Comparison of ENCODE assay signal across 8 mouse cellular contexts in the genomic region with DNA sequence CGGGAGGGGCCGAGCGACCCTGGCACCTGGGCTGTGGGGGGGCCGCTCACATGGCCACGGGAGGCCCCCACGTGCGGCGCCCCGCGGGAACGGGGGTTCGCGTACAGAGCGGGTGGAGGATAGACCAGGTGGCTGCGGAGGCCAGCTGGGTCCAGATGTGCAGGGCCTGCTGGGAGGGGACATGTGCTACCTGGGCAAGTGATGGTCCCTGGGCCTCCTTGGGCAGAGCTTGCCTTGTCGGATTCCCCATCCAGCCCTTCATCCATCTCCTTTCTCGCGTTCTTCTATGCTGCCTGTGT. TPM values are rescaled to one million over a fixed set of nuclear protein-coding genes. Genes with fewer than 3 reads are reported as not detected.
DNase-seq lines count a peak whose midpoint lies in the region; ATAC-seq lines count a peak whose summit lies in the region.

No protein-coding gene starts in this region.

- H3K9ac ChIP-seq in heart, embryonic 13.5 days, result peak overlapping the region; percentile 79
- H3K9ac ChIP-seq in hindbrain, embryonic 15.5 days, result peak overlapping the region; percentile 68
- H3K9ac ChIP-seq in neural tube, embryonic 11.5 days (ENCODE audit: low read length), result peak overlapping the region; percentile 68

- peak overlapping the region; percentile 68 for H3K4me3 ChIP-seq in heart, embryonic 13.5 days
- peak overlapping the region; percentile 65 for H3K4me3 ChIP-seq in hindbrain, embryonic 15.5 days
- H3K4me3 ChIP-seq in neural tube, embryonic 11.5 days (ENCODE audit: low read depth, low read length), result peak overlapping the region; percentile 71

- H3K9me3 ChIP-seq in heart, embryonic 13.5 days, result no peaks in the 10 kb centered on the region
- H3K9me3 ChIP-seq in hindbrain, embryonic 15.5 days, result no peaks in the 10 kb centered on the region
- no peaks in the 10 kb centered on the region for H3K9me3 ChIP-seq in neural tube, embryonic 11.5 days (ENCODE audit: control insufficient read depth, low read length)

- H3K4me2 ChIP-seq in heart, embryonic 13.5 days, result peak overlapping the region; percentile 98
- H3K4me2 ChIP-seq in hindbrain, embryonic 15.5 days, result peak overlapping the region; percentile 83
- H3K4me2 ChIP-seq in neural tube, embryonic 11.5 days (ENCODE audit: low read depth), result peak overlapping the region; percentile 98

- no peaks in the 10 kb centered on the region for H3K36me3 ChIP-seq in heart, embryonic 13.5 days
- H3K36me3 ChIP-seq in hindbrain, embryonic 15.5 days, result no peaks in the 10 kb centered on the region
- no peaks in the 10 kb centered on the region for H3K36me3 ChIP-seq in neural tube, embryonic 11.5 days (ENCODE audit: control insufficient read depth, insufficient read depth, low read length)

- H3K27ac ChIP-seq in heart, embryonic 13.5 days (replicated peaks), result no peak overlapping the region
- peak overlapping the region; percentile 71 for H3K27ac ChIP-seq in hindbrain, embryonic 15.5 days (replicated peaks)
- H3K27ac ChIP-seq in neural tube, embryonic 11.5 days (ENCODE audit: low read depth, low read length), result no peak overlapping the region

- H3K4me1 ChIP-seq in heart, embryonic 13.5 days, result peaks cover 22% of the 10 kb centered on the region
- peaks cover 40% of the 10 kb centered on the region for H3K4me1 ChIP-seq in hindbrain, embryonic 15.5 days (replicated peaks)
- H3K4me1 ChIP-seq in neural tube, embryonic 11.5 days (ENCODE audit: control insufficient read depth, insufficient read depth, low read length), result peaks cover 11% of the 10 kb centered on the region; the same call in 1 of the 2 replicates

- under 1% methylated on average over 18 of the region's 18 CpGs for WGBS in heart, embryonic 13.5 days
- WGBS in hindbrain, embryonic 15.5 days, result 0% methylated on average over 17 of the region's 18 CpGs
- WGBS in neural tube, embryonic 11.5 days, result 0% methylated on average over 18 of the region's 18 CpGs

- no peak for ATAC-seq in heart, embryonic 13.5 days (ENCODE audit: extremely low read depth, insufficient number of reproducible peaks, low FRiP score, low TSS enrichment)
- peak; percentile 27; the same call in 1 of the 2 replicates for ATAC-seq in hindbrain, embryonic 15.5 days (ENCODE audit: low FRiP score, low read depth)
- no peak; the same call in 1 of the 2 replicates for ATAC-seq in neural tube, embryonic 11.5 days (ENCODE audit: insufficient read depth, low FRiP score, low TSS enrichment)

- no peak for DNase-seq in heart, postnatal 4 days
- DNase-seq in thymus, postnatal 25 days, result peak; percentile 3
- DNase-seq in thymus, postnatal 0 days (ENCODE audit: low spot score), result no peak
- DNase-seq in neural tube, embryonic 11.5 days (ENCODE audit: low spot score), result no peak
- DNase-seq in adrenal gland, adult 8-10 months, result no peak
- DNase-seq in kidney, adult 8-10 months, result no peak

- peaks cover 100% of the 10 kb centered on the region for H3K27me3 ChIP-seq in heart, embryonic 13.5 days (replicated peaks)
- H3K27me3 ChIP-seq in hindbrain, embryonic 15.5 days, result peaks cover 15% of the 10 kb centered on the region; the same call in 1 of the 2 replicates
- peaks cover 34% of the 10 kb centered on the region for H3K27me3 ChIP-seq in neural tube, embryonic 11.5 days (ENCODE audit: control insufficient read depth, insufficient read depth, low read length)

RNA-seq across cellular contexts. Expression of a gene that starts 0.7 kb away (rescaled TPM):
- 51.9 and 53.5 TPM in 2 replicates for polyA plus RNA-seq in heart, embryonic 13.5 days (2015; fragmentation: Nextera tagmentation; extraction: Ambion mirVana)
- total RNA-seq in heart, postnatal 4 days (2021), result 10 to 100 TPM; 57.1 to 58.3 TPM
- 40.3 and 44.0 TPM in 2 replicates for polyA plus RNA-seq in thymus, postnatal 0 days (2015; fragmentation: Nextera tagmentation; extraction: Ambion mirVana)
- polyA plus RNA-seq in hindbrain, embryonic 15.5 days (2015; fragmentation: Nextera tagmentation; extraction: Ambion mirVana), result 215 and 244 TPM in 2 replicates
- 160 and 161 TPM in 2 replicates for polyA plus RNA-seq in neural tube, embryonic 11.5 days (2014; fragmentation: Nextera tagmentation; extraction: Ambion mirVana)
- total RNA-seq in adrenal gland, adult 8-10 months (2022), result 10 to 100 TPM; 43.0 to 72.3 (median 58.4) TPM
